Mouse (Mus musculus): Measurements from ENCODE around the gene Ptp4a2. TPM values are rescaled to one million over a fixed set of nuclear protein-coding genes. Genes with fewer than 3 reads are reported as not detected.

Ptp4a2 gene
- polyA plus RNA-seq, 1 experiment, result 407 TPM

- H3K36me3 ChIP-seq (ENCODE audit: control insufficient read depth, insufficient read depth, low read length, poor library complexity, severe bottlenecking), result no peaks in the 10 kb centered on the region
- H3K4me1 ChIP-seq (ENCODE audit: control insufficient read depth, insufficient read depth, low read length), result no peaks in the 10 kb centered on the region
- no peak overlapping the region for H3K4me3 ChIP-seq (ENCODE audit: low read depth, low read length)
- H3K9me3 ChIP-seq (replicated peaks; ENCODE audit: control insufficient read depth, insufficient read depth, low read length, poor library complexity, severe bottlenecking), result no peaks in the 10 kb centered on the region
- no peaks in the 10 kb centered on the region for H3K27me3 ChIP-seq (ENCODE audit: control insufficient read depth, insufficient read depth, low read length, poor library complexity, severe bottlenecking)
- no peak overlapping the region for H3K27ac ChIP-seq (ENCODE audit: insufficient read depth, low read length)
- TF ChIP-seq CTCF (IDR thresholded peaks at IDR 0.05; ENCODE audit: low read depth, low read length), result no peak
- no peak overlapping the region for H3K9ac ChIP-seq (ENCODE audit: low read depth, poor library complexity, severe bottlenecking)
Measured at GRCm38 (mm10) chr4:129872376-129872922, 61.4 kb downstream of the Ptp4a2 start.

GRCm38 (mm10) chr4:129874805-129875204 lies 63.8 kb downstream of the Ptp4a2 start:
- no peak overlapping the region for H3K4me3 ChIP-seq (ENCODE audit: low read depth, low read length)
- no peak overlapping the region for H3K27ac ChIP-seq (ENCODE audit: insufficient read depth, low read length)
- TF ChIP-seq EP300 (IDR thresholded peaks at IDR 0.05; ENCODE audit: insufficient read depth, low read depth, low read length), result no peak
- TF ChIP-seq CTCF (IDR thresholded peaks at IDR 0.05; ENCODE audit: low read depth, low read length), result no peak
- no peak for TF ChIP-seq POLR2A (IDR thresholded peaks at IDR 0.05; ENCODE audit: insufficient read depth, low read length)
- no peaks in the 10 kb centered on the region for H3K4me1 ChIP-seq (ENCODE audit: control insufficient read depth, insufficient read depth, low read length)
- H3K27me3 ChIP-seq (ENCODE audit: control insufficient read depth, insufficient read depth, low read length, poor library complexity, severe bottlenecking), result no peaks in the 10 kb centered on the region
- H3K9ac ChIP-seq (ENCODE audit: low read depth, poor library complexity, severe bottlenecking), result no peak overlapping the region
- H3K36me3 ChIP-seq (ENCODE audit: control insufficient read depth, insufficient read depth, low read length, poor library complexity, severe bottlenecking), result no peaks in the 10 kb centered on the region
- H3K9me3 ChIP-seq (replicated peaks; ENCODE audit: control insufficient read depth, insufficient read depth, low read length, poor library complexity, severe bottlenecking), result no peaks in the 10 kb centered on the region

GRCm38 (mm10) chr4:129875406-129875805 lies 64.4 kb downstream of the Ptp4a2 start:
- H3K9ac ChIP-seq (ENCODE audit: low read depth, poor library complexity, severe bottlenecking), result no peak overlapping the region
- H3K27ac ChIP-seq (ENCODE audit: insufficient read depth, low read length), result no peak overlapping the region
- H3K4me1 ChIP-seq (ENCODE audit: control insufficient read depth, insufficient read depth, low read length), result no peaks in the 10 kb centered on the region
- no peaks in the 10 kb centered on the region for H3K36me3 ChIP-seq (ENCODE audit: control insufficient read depth, insufficient read depth, low read length, poor library complexity, severe bottlenecking)
- TF ChIP-seq CTCF (IDR thresholded peaks at IDR 0.05; ENCODE audit: low read depth, low read length), result no peak
- no peak for TF ChIP-seq POLR2A (IDR thresholded peaks at IDR 0.05; ENCODE audit: insufficient read depth, low read length)
- TF ChIP-seq EP300 (IDR thresholded peaks at IDR 0.05; ENCODE audit: insufficient read depth, low read depth, low read length), result no peak
- no peaks in the 10 kb centered on the region for H3K9me3 ChIP-seq (replicated peaks; ENCODE audit: control insufficient read depth, insufficient read depth, low read length, poor library complexity, severe bottlenecking)
- no peaks in the 10 kb centered on the region for H3K27me3 ChIP-seq (ENCODE audit: control insufficient read depth, insufficient read depth, low read length, poor library complexity, severe bottlenecking)
- no peak overlapping the region for H3K4me3 ChIP-seq (ENCODE audit: low read depth, low read length)

- Histone ChIP-seq H3K36me3 (ENCODE audit: control insufficient read depth, insufficient read depth, low read length, poor library complexity, severe bottlenecking) (no peaks in the 10 kb centered on the region), H3K4me1 (ENCODE audit: control insufficient read depth, insufficient read depth, low read length) (no peaks in the 10 kb centered on the region), H3K27ac (ENCODE audit: insufficient read depth, low read length) (peak overlapping the region; percentile 17), H3K9ac (ENCODE audit: low read depth, poor library complexity, severe bottlenecking) (peak overlapping the region; percentile 43), H3K4me3 (ENCODE audit: low read depth, low read length) (peak overlapping the region; percentile 27), H3K9me3 (replicated peaks; ENCODE audit: control insufficient read depth, insufficient read depth, low read length, poor library complexity, severe bottlenecking) (no peaks in the 10 kb centered on the region), H3K27me3 (ENCODE audit: control insufficient read depth, insufficient read depth, low read length, poor library complexity, severe bottlenecking) (no peaks in the 10 kb centered on the region)
- TF ChIP-seq POLR2A (IDR thresholded peaks at IDR 0.05; ENCODE audit: insufficient read depth, low read length) (peak; percentile 15), EP300 (IDR thresholded peaks at IDR 0.05; ENCODE audit: insufficient read depth, low read depth, low read length) (no peak)
Measured at GRCm38 (mm10) chr4:129876831-129877764, 66.1 kb downstream of the Ptp4a2 start.

GRCm38 (mm10) chr4:129877967-129878655 lies 67.1 kb downstream of the Ptp4a2 start:
- Histone ChIP-seq H3K27me3 (ENCODE audit: control insufficient read depth, insufficient read depth, low read length, poor library complexity, severe bottlenecking) (no peaks in the 10 kb centered on the region), H3K36me3 (ENCODE audit: control insufficient read depth, insufficient read depth, low read length, poor library complexity, severe bottlenecking) (no peaks in the 10 kb centered on the region), H3K27ac (ENCODE audit: insufficient read depth, low read length) (no peak overlapping the region), H3K9ac (ENCODE audit: low read depth, poor library complexity, severe bottlenecking) (peak overlapping the region; percentile 43), H3K9me3 (replicated peaks; ENCODE audit: control insufficient read depth, insufficient read depth, low read length, poor library complexity, severe bottlenecking) (no peaks in the 10 kb centered on the region), H3K4me1 (ENCODE audit: control insufficient read depth, insufficient read depth, low read length) (no peaks in the 10 kb centered on the region), H3K4me3 (ENCODE audit: low read depth, low read length) (no peak overlapping the region)
- TF ChIP-seq EP300 (IDR thresholded peaks at IDR 0.05; ENCODE audit: insufficient read depth, low read depth, low read length) (no peak), CTCF (IDR thresholded peaks at IDR 0.05; ENCODE audit: low read depth, low read length) (no peak), POLR2A (IDR thresholded peaks at IDR 0.05; ENCODE audit: insufficient read depth, low read length) (no peak)

Data from ES-Bruce4 (cell line).